Mouse (Mus musculus) liver, embryonic 11.5 days (tissue): ENCODE measurements around the gene Gm42791. TPM values are rescaled to one million over a fixed set of nuclear protein-coding genes. Genes with fewer than 3 reads are reported as not detected.

Experiments used
- ATAC-seq: fragments of 200-750 bp; cut with Nextera tagmentation; replicated peaks from 2 replicates; pipeline ENCODE4 v1.8.0; 2017; ENCODE audit warnings: moderate number of reproducible peaks, mild to moderate bottlenecking, moderate TSS enrichment, moderate library complexity; ENCODE audit not compliant: low FRiP score
- DNase-seq: peaks from one replicate; pipeline ENCODE4 v3.0.0-alpha.2; 2017; ENCODE audit warnings: low spot score
- H3K27ac ChIP-seq: fragments of 300-500 bp; sonication (generic); 2 replicates; pipeline ENCODE4 v1.5.1; 2014; ENCODE audit warnings: mild to moderate bottlenecking, low read depth, low read length, control low read depth
- H3K27me3 ChIP-seq: fragments of 300-500 bp; sonication (generic); replicated peaks from 2 replicates; pipeline ENCODE4 v1.6.1; 2014; ENCODE audit warnings: low read length, mixed read lengths; ENCODE audit not compliant: control insufficient read depth, insufficient read depth
- H3K36me3 ChIP-seq: fragments of 300-500 bp; sonication (generic); 2 replicates; pipeline ENCODE4 v1.6.1; 2014; ENCODE audit warnings: mild to moderate bottlenecking, low read length, moderate library complexity, mixed read lengths; ENCODE audit not compliant: control insufficient read depth, insufficient read depth
- H3K4me1 ChIP-seq: fragments of 300-500 bp; sonication (generic); replicated peaks from 2 replicates; pipeline ENCODE4 v1.6.1; 2014; ENCODE audit warnings: low read length, mixed read lengths; ENCODE audit not compliant: control insufficient read depth, insufficient read depth
- H3K4me2 ChIP-seq: fragments of 300-500 bp; sonication (generic); 2 replicates; pipeline ENCODE4 v1.6.1; 2014; ENCODE audit warnings: mild to moderate bottlenecking, control low read depth, moderate library complexity
- H3K4me3 ChIP-seq: fragments of 300-500 bp; sonication (generic); 2 replicates; pipeline ENCODE4 v1.5.1; 2014; ENCODE audit warnings: low read depth, low read length, control low read depth
- H3K9ac ChIP-seq: fragments of 300-500 bp; sonication (generic); 2 replicates; pipeline ENCODE4 v1.6.1; 2014; ENCODE audit warnings: low read depth, low read length, control low read depth
- H3K9me3 ChIP-seq: fragments of 300-500 bp; sonication (generic); 2 replicates; pipeline ENCODE4 v1.6.1; 2016; ENCODE audit warnings: low read length, inconsistent platforms, mixed read lengths; ENCODE audit not compliant: control insufficient read depth
- WGBS: fragments of 180-500 bp; shearing (Covaris S2); extraction: QIAGEN DNeasy Blood & Tissue Kit; methylation state at CpG from one replicate; pipeline ENCODE4 v1.1.7; 2014; 5-methylcytosine and 5-hydroxymethylcytosine counted together
- polyA plus RNA-seq: library from polyadenylated mRNA; unstranded; fragments of >200 nt; fragmentation: Nextera tagmentation; extraction: Ambion mirVana; gene quantifications from 2 replicates; pipeline ENCODE4 v1.2.1, GENCODE M21; 2014

Gm42791 gene
- polyA plus RNA-seq, 1 experiment from 2014 or later = not detected

GRCm38 (mm10) chr5:148869583-148869982 lies 125.4 kb downstream of the Gm42791 start:
- peaks cover 7% of the 10 kb centered on the region; the same call in 1 of the 2 replicates for H3K4me1 ChIP-seq
- H3K4me3 ChIP-seq = no peak overlapping the region
- no peak overlapping the region for H3K27ac ChIP-seq
- no peaks in the 10 kb centered on the region for H3K9me3 ChIP-seq
- DNase-seq (no peak), ATAC-seq (no peak)
- no peaks in the 10 kb centered on the region for H3K27me3 ChIP-seq
- H3K9ac ChIP-seq = no peak overlapping the region
- WGBS = 57% methylated on average over 3 of the region's 3 CpGs
- no peak overlapping the region for H3K4me2 ChIP-seq
- H3K36me3 ChIP-seq = no peaks in the 10 kb centered on the region

DNA sequence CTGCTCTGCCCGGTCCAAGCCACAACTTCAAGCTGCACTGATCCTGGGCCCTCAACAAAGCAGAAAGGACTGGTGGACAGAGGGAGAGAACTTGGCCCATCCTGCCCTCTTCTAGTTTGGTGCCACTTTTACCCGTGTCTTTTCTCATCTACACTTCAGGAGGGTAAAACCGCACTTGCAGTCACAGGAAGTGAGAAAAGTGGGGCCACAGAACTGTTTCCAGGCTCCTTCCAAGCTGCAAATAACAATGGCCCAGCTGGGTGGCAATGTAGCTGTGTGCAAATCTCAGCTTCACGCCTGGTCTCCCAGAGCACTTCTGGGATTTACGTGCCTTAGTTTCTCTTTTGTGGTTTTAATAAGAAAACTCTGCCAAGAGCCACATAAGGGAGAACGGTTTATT lies 127.2 kb downstream of the Gm42791 start:
- no peak for ATAC-seq
- H3K9ac ChIP-seq = no peak overlapping the region
- H3K4me1 ChIP-seq = peaks cover 7% of the 10 kb centered on the region; the same call in 1 of the 2 replicates
- H3K9me3 ChIP-seq = no peaks in the 10 kb centered on the region
- DNase-seq = no peak
- H3K4me3 ChIP-seq = no peak overlapping the region
- WGBS = 74% methylated on average over 6 of the region's 6 CpGs
- H3K27me3 ChIP-seq = no peaks in the 10 kb centered on the region
- no peaks in the 10 kb centered on the region for H3K36me3 ChIP-seq
- no peak overlapping the region for H3K4me2 ChIP-seq
- no peak overlapping the region for H3K27ac ChIP-seq

DNA sequence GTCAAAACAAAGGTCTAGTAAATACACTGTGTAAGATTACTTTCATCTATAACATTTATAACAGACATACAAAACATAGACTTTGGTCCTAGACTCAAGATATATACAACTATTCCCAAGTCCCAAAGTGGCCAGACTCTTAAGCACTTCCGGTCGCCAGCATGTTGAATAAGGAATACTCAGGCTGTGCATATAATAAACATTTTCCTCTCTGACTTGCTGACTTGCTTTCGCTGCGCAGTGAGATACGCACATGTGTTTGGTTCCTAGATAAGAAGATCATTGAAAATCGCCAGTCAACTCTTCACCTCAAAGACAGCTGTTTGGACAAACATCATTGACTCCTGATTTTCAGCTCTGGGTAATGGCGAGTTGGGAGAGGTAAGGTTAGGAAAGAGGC lies 127.8 kb downstream of the Gm42791 start:
- ATAC-seq (no peak), DNase-seq (no peak)
- Histone ChIP-seq H3K4me1 (peaks cover 7% of the 10 kb centered on the region; the same call in 1 of the 2 replicates), H3K27me3 (no peaks in the 10 kb centered on the region), H3K4me3 (no peak overlapping the region), H3K9ac (no peak overlapping the region), H3K27ac (no peak overlapping the region), H3K9me3 (no peaks in the 10 kb centered on the region), H3K4me2 (no peak overlapping the region), H3K36me3 (no peaks in the 10 kb centered on the region)
- WGBS = 66% methylated on average over 7 of the region's 7 CpGs

DNA sequence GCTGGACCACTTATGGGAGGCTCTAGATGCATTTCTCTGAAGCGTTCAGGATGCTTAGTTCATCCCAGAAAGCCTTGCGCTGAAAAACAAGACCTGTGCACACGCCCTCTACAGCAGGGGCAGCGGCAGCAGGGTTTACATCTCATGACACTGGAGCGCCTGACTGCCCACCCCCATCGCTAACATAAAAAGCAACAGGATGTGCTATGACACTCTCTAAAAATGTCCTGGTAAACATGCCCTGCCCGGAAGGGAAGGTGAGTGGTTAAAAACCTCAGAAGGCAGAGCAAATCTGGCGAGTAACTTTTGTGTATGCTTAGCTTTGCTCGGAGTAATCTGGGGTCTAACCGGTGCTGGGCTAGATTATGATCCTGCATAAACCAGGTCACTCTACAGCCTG lies 128.4 kb downstream of the Gm42791 start:
- no peaks in the 10 kb centered on the region for H3K9me3 ChIP-seq
- H3K4me1 ChIP-seq = peaks cover 7% of the 10 kb centered on the region; the same call in 1 of the 2 replicates
- no peak overlapping the region for H3K4me3 ChIP-seq
- H3K27ac ChIP-seq = no peak overlapping the region
- no peak for ATAC-seq
- no peak overlapping the region for H3K4me2 ChIP-seq
- H3K27me3 ChIP-seq = no peaks in the 10 kb centered on the region
- 69% methylated on average over 10 of the region's 10 CpGs for WGBS
- no peak overlapping the region for H3K9ac ChIP-seq
- H3K36me3 ChIP-seq = no peaks in the 10 kb centered on the region
- no peak for DNase-seq

GRCm38 (mm10) chr5:148863409-148863808 lies 131.5 kb downstream of the Gm42791 start:
- Histone ChIP-seq H3K4me2 (no peak overlapping the region), H3K27me3 (no peaks in the 10 kb centered on the region), H3K27ac (no peak overlapping the region), H3K36me3 (no peaks in the 10 kb centered on the region), H3K4me3 (no peak overlapping the region), H3K4me1 (peaks cover 5% of the 10 kb centered on the region; the same call in 1 of the 2 replicates), H3K9me3 (no peaks in the 10 kb centered on the region), H3K9ac (no peak overlapping the region)
- DNase-seq (no peak), ATAC-seq (no peak)
- 76% methylated on average over 6 of the region's 6 CpGs for WGBS

DNA sequence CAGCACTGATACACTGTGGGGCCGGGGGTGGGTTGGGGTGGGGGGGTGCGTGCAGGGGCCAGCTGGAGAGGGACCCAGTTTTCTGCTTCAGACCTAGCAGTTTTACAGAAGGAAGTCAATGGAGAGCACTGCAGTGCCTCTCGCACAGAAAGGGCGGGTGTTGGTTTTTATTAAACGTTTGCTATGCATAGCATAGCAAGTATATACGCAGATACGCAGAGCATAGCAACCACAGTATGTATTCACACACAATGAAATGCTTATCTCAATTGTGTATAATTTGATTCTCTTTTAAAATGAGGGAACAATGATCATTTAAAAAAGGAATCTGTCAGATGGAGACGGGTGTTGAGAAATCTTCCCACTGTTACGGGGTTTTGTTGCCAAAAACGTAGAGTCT lies 132.1 kb downstream of the Gm42791 start:
- no peak overlapping the region for H3K4me3 ChIP-seq
- no peaks in the 10 kb centered on the region for H3K27me3 ChIP-seq
- ATAC-seq = no peak
- H3K4me2 ChIP-seq = no peak overlapping the region
- H3K27ac ChIP-seq = no peak overlapping the region
- H3K4me1 ChIP-seq = peaks cover 5% of the 10 kb centered on the region; the same call in 1 of the 2 replicates
- no peaks in the 10 kb centered on the region for H3K36me3 ChIP-seq
- H3K9ac ChIP-seq = no peak overlapping the region
- no peaks in the 10 kb centered on the region for H3K9me3 ChIP-seq
- DNase-seq = no peak
- WGBS = 79% methylated on average over 10 of the region's 10 CpGs

- no peak overlapping the region for H3K4me3 ChIP-seq
- 50% methylated on average over 8 of the region's 8 CpGs for whole genome bisulfite sequencing
- H3K9me3 ChIP-seq = no peaks in the 10 kb centered on the region
- H3K4me1 ChIP-seq = peaks cover 5% of the 10 kb centered on the region; the same call in 1 of the 2 replicates
- no peaks in the 10 kb centered on the region for H3K36me3 ChIP-seq
- H3K4me2 ChIP-seq = no peak overlapping the region
- DNase-seq = no peak
- no peak overlapping the region for H3K27ac ChIP-seq
- no peak overlapping the region for H3K9ac ChIP-seq
- H3K27me3 ChIP-seq = no peaks in the 10 kb centered on the region
- 0 out of 2 replicates have a peak, but pooled peaks have one; percentile 45 for ATAC-seq
These were observed 132.8 kb downstream of the Gm42791 start for GRCm38 (mm10) chr5:148862136-148862535.

DNA sequence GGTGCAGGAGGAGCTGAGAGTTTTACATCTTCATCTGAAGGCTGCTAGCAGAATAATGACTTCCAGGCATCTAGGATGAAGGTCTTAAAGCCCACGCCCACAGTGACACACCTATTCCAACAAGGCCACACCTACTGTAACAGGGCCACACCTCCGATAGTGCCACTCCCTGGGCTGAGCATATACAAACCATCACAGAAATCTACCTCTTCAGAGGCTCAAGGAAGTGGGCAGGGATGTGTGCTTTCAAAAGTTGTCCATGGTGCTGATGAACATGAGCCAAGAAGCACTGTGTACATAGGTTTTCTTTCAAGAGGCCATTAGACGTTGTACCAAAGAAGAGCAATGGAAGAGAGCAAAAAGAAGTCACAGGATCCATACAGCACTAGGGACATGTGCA lies 137.4 kb downstream of the Gm42791 start:
- ATAC-seq (no peak; the same call in 1 of the 2 replicates), DNase-seq (no peak)
- Histone ChIP-seq H3K4me3 (no peak overlapping the region), H3K27me3 (no peaks in the 10 kb centered on the region), H3K4me2 (no peak overlapping the region), H3K36me3 (no peaks in the 10 kb centered on the region), H3K9me3 (no peaks in the 10 kb centered on the region), H3K4me1 (no peaks in the 10 kb centered on the region), H3K9ac (no peak overlapping the region), H3K27ac (no peak overlapping the region)
- whole genome bisulfite sequencing = 82% methylated on average over 3 of the region's 3 CpGs

DNA sequence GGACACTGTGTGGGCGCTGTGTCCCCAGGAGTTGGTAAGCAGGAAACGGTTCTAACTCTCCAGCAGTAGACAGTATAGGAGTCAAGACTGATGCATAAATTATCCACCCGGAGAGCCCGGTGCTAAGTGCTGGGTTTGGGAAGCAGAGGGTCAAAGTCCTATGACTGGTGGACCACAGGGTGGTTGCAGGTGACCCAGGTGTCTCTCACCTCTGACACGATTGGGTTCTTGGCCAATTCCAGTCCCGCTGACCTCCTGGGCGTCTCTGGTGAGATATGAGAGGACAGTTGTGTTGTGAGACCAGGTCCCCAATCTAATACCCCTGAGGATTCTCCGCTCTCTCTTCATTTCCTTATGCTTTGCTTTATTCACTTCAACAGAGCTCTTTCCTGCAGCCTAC lies 139.9 kb downstream of the Gm42791 start:
- H3K4me3 ChIP-seq = no peak overlapping the region
- H3K27ac ChIP-seq = no peak overlapping the region
- no peak for ATAC-seq
- H3K9me3 ChIP-seq = no peaks in the 10 kb centered on the region
- 76% methylated on average over 8 of the region's 8 CpGs for WGBS
- no peaks in the 10 kb centered on the region for H3K27me3 ChIP-seq
- H3K36me3 ChIP-seq = no peaks in the 10 kb centered on the region
- DNase-seq = no peak
- no peak overlapping the region for H3K4me2 ChIP-seq
- no peaks in the 10 kb centered on the region for H3K4me1 ChIP-seq
- no peak overlapping the region for H3K9ac ChIP-seq
